Mouse (Mus musculus) naive thymus-derived CD4-positive, alpha-beta T cell, adult 2 months (primary cell): ENCODE measurements around the gene Tep1.

Experiments
- DNase-seq: peaks from one replicate; pipeline ENCODE4 v3.0.0-alpha.2; 2011; ENCODE audit warnings: low read depth

Gene Tep1

DNA sequence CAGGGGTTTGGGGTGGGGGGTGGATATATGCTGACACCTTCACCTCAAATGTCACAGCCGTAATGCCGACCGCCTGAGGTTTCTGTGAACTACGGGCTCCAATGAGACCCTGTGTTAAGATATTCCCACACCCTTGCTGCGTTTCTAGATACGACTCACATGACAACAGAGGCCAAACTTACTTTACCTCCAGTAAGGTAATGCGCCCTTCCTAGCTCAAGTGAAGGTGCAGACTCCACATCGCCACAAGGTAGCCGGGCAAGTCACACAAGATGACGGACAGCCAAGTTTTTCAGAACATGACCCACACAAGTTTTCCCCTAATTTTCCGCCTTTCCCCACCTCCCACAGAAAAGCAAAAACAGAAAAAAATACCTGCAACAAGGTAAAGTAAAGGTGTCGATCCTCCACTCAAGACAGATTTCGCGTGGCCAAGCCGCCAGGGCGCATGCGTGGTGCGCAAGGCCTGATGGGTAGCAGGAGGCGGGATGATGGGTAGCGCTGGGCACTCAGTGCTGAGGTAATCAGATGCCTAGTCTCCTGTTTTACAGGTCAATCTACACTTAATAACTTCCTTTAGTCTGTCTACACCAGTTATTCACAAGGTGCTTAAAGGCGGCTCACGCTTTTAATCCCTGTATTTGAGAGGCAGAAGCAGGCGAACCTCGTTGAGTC lies 75.0 kb downstream of the Tep1 start:
- DNase-seq = no peak

DNA sequence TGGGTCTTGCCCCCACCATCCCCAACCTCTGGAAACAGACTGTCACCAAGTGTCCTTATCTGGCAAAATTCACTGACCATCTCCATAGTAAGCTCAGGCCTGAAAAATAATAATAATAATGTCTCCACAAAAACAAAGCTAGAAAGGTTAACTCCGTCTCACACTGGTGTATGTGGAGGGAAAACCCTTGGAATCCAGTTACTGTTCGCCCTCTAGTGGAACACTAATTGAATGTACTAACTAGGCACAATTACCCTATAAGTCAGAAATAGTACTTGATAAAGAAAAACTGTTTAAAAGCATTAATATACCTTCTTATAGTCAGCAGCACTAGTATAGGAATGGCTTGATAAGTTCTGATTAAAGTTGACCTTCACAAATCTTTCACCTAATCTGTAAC lies 82.2 kb downstream of the Tep1 start:
- peak; percentile 32 for DNase-seq

DNA sequence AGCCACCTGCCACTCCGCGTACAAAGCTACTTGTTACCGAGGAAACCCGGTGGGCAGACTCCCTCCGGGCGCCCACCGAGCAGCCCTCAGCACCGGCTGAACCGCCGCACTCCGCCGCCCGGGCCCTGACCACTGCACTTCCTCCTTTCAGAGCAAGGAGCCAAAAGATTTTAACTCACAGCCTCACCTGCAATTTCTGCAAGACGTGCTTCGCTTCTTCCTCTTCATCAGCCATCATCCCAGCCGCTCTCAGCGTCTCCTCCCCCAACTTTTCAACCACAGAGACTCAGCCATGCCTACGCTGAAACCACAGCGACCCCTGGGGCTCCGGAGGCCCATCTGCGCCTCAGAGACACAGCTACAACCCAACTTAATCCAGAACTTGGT lies 85.1 kb downstream of the Tep1 start, which contains the start of gene Ttc5:
Ttc5 (minus strand) TSS at position 269 of the 387 bp plus-strand sequence.
- DNase-seq = peak; percentile 97

DNA sequence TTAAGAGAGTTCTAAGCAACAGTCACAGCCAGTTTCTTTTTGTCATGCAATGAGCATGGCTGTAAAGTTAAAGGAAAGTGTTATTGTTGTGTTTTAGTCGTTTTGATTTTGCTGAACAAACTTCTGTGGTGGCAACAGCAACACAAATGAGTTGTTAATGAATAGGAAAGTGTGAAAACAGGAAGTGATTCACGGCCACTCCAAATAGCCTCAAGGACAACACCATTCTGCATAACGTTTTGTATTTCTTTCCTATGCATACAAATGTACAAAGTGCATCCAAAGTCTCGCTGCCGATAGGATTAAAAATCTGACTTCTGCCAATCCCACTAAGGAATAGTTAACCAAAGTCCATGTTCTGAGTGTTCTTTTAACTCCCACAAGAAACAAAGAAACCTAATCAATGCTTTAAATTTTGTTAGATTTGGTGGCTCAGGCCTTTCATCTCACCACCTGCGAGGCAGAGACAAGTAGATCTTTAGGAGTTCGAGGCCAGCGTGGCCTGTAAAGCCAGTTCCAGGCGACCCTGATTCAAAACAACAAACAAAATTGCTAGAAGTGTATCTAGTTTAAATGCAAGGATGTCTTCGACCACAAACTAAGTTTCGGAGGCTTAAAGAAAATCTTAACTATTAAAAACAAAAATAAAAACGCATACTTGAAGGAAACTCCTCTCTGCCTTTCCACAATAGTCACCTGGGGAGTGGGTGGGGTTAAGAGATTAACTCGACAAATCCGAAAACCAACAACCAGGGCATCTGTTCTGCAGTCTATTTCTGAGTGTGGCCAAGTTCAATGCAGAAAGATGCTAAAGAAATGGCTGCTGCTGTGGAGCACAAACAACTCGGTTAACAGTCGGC lies 85.7 kb downstream of the Tep1 start:
- DNase-seq = peak; percentile 28

DNA sequence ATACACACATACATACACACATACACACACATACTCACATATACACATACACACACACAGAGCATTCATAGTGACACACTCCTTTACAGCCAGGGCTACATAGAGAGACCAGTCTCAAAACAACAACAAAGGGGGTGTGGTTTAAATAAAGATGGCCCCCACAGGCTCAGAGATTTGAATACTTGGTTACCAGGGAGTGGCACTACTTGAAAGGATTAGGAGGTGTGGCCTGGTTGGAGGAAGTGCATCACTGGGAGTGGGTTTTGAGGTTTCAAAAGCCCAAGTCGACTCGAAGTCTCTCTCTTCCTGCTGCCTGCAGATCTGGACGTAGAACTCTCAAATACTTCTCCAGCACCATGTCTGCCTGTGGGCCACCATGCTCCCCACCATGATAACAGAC lies 88.2 kb downstream of the Tep1 start:
- DNase-seq = no peak
